Mouse (Mus musculus) lung, postnatal 0 days (tissue): ENCODE results near the gene Gdpd3.

Experiments
- CTCF ChIP-seq: IDR thresholded peaks from 2 replicates; pipeline ENCODE4 v1.5.1; 2016; ENCODE audit warnings: antibody characterized with exemption, mild to moderate bottlenecking
- EP300 ChIP-seq: IDR thresholded peaks from 2 replicates; pipeline ENCODE4 v1.6.1; 2016; ENCODE audit warnings: antibody characterized with exemption, mild to moderate bottlenecking, control low read depth

GRCm38 (mm10) chr7:126773351-126773750 lies 7.2 kb downstream of the Gdpd3 start:
- TF ChIP-seq EP300 (no peak), CTCF (no peak)
